Mouse (Mus musculus) cerebellum, adult 9-10 months (tissue): ENCODE measurements at regions not wholly inside any gene's neighbourhood (a gene's known extent, or its start where the extent isn't known, plus 50 kb on each side); places are given as distances from the start of the nearest gene placed in this dataset.

Experiments used
- DNase-seq: peaks from one replicate; pipeline ENCODE4 v3.0.0; 2022

DNA sequence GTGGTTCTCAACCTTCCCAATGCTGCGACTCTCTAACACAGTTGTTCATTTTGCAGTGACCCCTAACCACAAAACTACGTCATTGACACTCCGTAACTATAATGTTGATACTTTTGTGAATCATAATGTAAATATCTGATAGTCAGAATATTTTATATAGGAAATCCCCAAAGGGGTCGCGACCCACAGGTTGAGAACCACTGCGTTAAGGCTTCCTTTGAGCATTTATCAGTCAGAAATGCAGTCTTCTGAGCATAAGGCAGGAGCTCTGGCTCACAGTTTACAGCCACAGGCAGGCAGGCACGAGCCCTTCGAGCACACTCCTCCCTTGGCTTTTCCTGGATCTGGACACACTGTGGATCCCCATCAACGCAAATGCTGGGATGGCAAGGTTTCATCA lies 57.0 kb downstream of the Nxnl2 start:
- no peak for DNase-seq

GRCm38 (mm10) chr13:51228862-51229770 lies 58.3 kb downstream of the Nxnl2 start:
- DNase-seq, result peak; percentile 4

GRCm38 (mm10) chr13:51229862-51230261 lies 59.0 kb downstream of the Nxnl2 start:
- no peak for DNase-seq

GRCm38 (mm10) chr13:51231586-51231985 lies 60.8 kb downstream of the Nxnl2 start:
- DNase-seq, result no peak

- no peak for DNase-seq
Observed at GRCm38 (mm10) chr13:51247378-51247777, 76.6 kb downstream of the Nxnl2 start.

GRCm38 (mm10) chr13:51253371-51253770 lies 82.5 kb downstream of the Nxnl2 start:
- no peak for DNase-seq

- DNase-seq, result no peak
Observed at GRCm38 (mm10) chr13:51255688-51256087, 84.9 kb downstream of the Nxnl2 start.

GRCm38 (mm10) chr13:51258752-51259721 lies 88.2 kb downstream of the Nxnl2 start:
- no peak for DNase-seq

DNA sequence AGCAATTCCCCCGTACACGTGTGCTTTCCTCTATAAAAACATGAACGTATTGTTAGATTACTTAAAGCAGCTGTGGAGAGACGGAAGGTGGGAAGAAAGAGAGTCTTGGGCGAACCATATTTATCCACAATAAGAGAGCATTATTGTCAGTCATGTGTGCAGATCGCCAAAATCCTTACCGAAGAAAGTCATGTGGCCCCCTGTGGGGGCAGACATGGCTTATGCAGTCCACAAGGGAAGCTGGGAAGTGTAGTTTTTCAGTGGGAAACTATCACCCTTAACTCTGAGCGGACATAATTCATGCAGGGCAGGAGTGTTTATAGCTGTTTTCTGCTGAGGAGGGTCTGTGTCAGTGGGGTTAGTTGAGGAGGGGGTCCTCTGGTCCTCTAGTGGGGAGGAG lies 90.8 kb downstream of the Nxnl2 start:
- DNase-seq, result no peak

DNA sequence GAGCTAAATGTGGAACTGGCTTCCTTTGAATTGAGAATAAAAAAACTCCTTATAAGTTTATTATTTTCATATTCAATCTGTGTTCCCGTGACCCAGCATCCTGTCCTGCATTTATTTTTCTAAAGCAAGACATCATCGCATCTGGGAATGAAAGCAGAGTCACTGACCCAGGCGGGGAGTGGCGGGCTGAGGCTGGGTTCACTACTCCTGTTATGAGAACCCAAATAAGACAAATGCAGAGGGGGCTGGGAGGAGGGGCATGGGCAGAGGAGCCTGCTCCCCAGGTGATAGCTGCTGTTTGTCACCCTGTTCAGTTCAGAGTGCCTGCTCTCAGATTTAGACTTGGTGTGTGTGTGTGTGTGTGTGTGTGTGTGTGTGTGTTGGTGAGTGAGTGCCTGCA lies 102.0 kb downstream of the Nxnl2 start:
- no peak for DNase-seq

- DNase-seq, result no peak
Observed at GRCm38 (mm10) chr13:51274639-51275038, 103.8 kb downstream of the Nxnl2 start.

DNA sequence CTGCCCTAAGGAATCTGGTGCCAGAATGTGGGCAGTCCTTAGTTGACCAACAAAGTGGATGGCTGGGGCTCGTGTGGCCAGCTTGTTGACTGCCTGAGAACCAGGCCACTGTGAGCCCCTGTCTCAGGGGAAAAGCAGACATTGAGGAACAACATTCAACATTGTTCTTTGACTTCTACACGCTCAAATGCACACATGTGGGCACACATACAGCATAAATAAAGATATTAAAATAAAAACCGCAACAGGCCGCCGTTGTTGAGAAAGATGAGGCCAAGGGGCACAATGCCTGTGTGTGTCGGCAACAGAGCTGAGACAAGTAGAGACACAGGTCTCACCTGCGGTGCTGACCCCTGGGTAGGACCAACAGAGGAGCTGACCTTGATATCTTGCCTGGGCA lies 105.8 kb downstream of the Nxnl2 start:
- no peak for DNase-seq

DNA sequence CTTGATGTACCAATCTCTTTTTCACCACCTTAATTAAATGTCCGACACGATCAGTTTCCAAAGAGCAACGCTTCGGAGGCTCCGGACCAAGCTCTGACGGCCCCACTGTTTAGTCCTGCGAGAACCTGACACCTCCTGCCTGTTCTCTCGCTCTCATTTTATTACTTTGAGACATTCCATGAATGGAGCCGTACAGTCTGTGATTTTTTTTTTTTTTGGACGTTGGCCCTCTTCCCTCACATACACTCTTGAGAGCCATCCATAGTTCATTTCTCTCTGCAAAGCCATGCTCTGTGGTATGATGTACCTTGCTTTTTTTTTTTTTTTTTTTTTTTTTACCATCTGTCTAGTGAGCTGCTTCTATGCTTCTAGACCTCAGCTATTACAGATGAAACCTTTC lies 106.7 kb downstream of the Nxnl2 start:
- no peak for DNase-seq

- DNase-seq, result no peak
Observed at GRCm38 (mm10) chr13:51279642-51280387, 109.0 kb downstream of the Nxnl2 start.

GRCm38 (mm10) chr13:51280388-51280753 lies 109.5 kb downstream of the Nxnl2 start:
- no peak for DNase-seq

- no peak for DNase-seq
Observed at GRCm38 (mm10) chr13:51284679-51285078, 113.9 kb downstream of the Nxnl2 start.

DNA sequence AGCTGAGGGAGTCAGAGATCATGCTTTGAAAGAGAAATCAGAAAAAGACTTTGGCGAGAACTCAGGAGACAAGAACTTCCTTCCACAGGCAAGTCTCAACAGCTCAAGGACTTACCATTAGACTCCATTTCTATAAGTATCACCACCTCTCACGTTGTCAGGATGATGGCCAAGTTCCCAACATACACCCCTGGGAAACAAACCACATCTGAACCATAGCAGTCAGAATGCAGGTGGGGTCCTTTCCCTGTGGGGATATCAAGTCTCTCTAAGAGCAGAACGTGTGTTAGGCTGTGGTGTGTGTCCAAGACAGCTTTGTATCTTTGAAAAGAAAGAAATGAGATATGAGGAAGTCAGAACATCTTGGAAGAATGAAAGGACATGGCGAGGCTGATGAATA lies 118.6 kb downstream of the Nxnl2 start:
- DNase-seq, result no peak

GRCm38 (mm10) chr13:51290021-51290424 lies 118.4 kb upstream of the S1pr3 start:
- DNase-seq, result no peak

- no peak for DNase-seq
Observed at GRCm38 (mm10) chr13:51290926-51291325, 117.5 kb upstream of the S1pr3 start.

DNA sequence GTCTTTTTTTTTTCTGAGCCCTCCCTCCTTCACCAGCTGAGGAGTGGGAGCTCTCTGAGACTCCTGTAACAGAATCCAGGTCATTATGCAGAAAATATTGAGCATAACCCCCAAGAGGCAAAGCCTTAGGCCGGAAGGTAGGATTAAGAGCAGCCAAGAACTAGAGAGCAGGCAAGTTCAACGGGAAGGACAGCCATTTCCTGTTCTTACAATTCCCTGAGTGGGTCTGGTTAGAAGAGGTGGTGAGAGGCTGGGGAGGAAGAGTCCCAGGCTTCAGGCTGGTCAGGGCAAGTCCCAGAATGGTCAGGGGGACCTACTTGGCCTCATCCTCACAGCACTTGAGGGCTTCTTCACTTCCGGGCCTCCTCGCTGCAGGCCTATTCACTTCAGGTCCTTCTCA lies 115.4 kb upstream of the S1pr3 start:
- DNase-seq, result no peak

DNA sequence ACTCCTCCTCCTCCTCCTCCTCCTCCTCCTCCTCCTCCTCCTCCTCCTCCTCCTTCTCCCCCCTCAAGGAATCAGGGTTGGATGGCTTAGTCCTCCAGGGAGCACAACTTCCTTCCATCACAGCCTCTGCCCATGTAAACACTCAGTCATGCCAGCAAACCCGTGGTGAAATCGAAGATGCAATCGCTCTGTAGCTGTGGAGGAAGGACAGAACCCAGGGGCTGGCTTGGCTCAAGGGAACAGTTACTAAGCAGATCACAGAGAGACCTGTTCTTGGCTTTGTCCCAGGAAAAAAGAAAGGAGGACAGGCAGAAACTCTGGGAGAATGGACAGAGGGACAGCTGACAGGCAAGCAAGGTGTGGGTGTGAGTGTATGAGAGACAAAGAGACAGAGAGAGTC lies 112.6 kb upstream of the S1pr3 start:
- no peak for DNase-seq

DNA sequence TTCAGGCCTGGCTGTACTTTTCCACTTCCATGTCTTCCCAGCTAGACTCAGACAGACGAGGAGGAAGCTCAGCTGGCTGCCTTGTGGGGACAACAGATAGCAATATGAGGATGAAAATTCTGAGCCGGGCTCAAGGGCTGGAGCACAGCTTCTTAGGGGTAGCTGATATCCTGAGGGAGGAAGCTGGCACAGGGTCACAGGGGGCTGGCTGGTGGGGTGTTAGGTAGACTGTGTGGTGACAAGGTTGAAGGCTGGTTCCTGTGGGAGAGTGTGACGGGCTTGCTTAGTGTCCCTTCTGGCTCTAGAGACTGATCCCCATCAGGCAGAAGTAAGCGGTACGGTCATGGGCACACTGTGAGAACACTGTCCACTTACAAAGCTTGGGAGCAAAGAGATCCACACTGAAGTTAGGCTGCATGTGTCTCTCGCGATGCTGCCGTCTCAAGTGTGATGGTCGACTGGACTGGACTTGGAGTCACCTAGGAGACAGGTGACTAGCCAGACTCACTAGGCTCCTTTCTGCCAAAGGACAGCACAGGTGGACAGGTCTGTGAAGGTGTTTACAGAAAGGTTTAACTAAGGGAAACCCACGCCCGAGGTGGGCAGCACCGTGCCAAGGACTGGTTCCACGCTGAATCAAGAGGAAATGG lies 111.1 kb upstream of the S1pr3 start:
- no peak for DNase-seq
